Mouse (Mus musculus) embryonic facial prominence, embryonic 12.5 days (tissue): ENCODE measurements around the gene Strc. TPM values are rescaled to one million over a fixed set of nuclear protein-coding genes. Genes with fewer than 3 reads are reported as not detected.
"Not testable (repeated sequence)": the region's sequence is repeated elsewhere in the genome, so short reads cannot be mapped to it uniquely, and the experiment has no call there.

ENCODE experiments used
- ATAC-seq: fragments of 200-750 bp; cut with Nextera tagmentation; 2 replicates; pipeline ENCODE4 v1.8.0; 2017; ENCODE audit not compliant: insufficient number of reproducible peaks, insufficient read depth, low FRiP score, low TSS enrichment
- H3K27ac ChIP-seq: fragments of 300-500 bp; sonication (generic); 2 replicates; pipeline ENCODE4 v1.5.1; 2016; ENCODE audit warnings: mild to moderate bottlenecking
- H3K27me3 ChIP-seq: fragments of 300-500 bp; sonication (generic); 2 replicates; pipeline ENCODE4 v1.6.1; 2016; ENCODE audit warnings: mild to moderate bottlenecking, moderate library complexity
- H3K36me3 ChIP-seq: fragments of 300-500 bp; sonication (generic); 2 replicates; pipeline ENCODE4 v1.6.1; 2016; ENCODE audit warnings: mild to moderate bottlenecking
- H3K4me1 ChIP-seq: fragments of 300-500 bp; sonication (generic); 2 replicates; pipeline ENCODE4 v1.6.1; 2016
- H3K4me2 ChIP-seq: fragments of 300-500 bp; sonication (generic); replicated peaks from 2 replicates; pipeline ENCODE4 v1.6.1; 2016; ENCODE audit warnings: mild to moderate bottlenecking, moderate library complexity
- H3K4me3 ChIP-seq: fragments of 300-500 bp; sonication (generic); 2 replicates; pipeline ENCODE4 v1.5.1; 2016; ENCODE audit warnings: mild to moderate bottlenecking
- H3K9ac ChIP-seq: fragments of 300-500 bp; sonication (generic); 2 replicates; pipeline ENCODE4 v1.6.1; 2016; ENCODE audit warnings: mild to moderate bottlenecking, moderate library complexity
- H3K9me3 ChIP-seq: fragments of 300-500 bp; sonication (generic); 2 replicates; pipeline ENCODE4 v1.6.1; 2016; ENCODE audit warnings: mild to moderate bottlenecking, moderate library complexity
- WGBS: fragments of 180-500 bp; shearing (Covaris S2); methylation state at CpG from one replicate; pipeline ENCODE4 v1.1.7; 2016; 5-methylcytosine and 5-hydroxymethylcytosine counted together
- polyA plus RNA-seq: library from polyadenylated mRNA; unstranded; fragments of >200 nt; fragmentation: Nextera tagmentation; extraction: Ambion mirVana; gene quantifications from 2 replicates; pipeline ENCODE4 v1.2.1, GENCODE M21; 2016

Gene Strc
- polyA plus RNA-seq, result 0.03 TPM in 1 of 2 replicates, not detected in the other

DNA sequence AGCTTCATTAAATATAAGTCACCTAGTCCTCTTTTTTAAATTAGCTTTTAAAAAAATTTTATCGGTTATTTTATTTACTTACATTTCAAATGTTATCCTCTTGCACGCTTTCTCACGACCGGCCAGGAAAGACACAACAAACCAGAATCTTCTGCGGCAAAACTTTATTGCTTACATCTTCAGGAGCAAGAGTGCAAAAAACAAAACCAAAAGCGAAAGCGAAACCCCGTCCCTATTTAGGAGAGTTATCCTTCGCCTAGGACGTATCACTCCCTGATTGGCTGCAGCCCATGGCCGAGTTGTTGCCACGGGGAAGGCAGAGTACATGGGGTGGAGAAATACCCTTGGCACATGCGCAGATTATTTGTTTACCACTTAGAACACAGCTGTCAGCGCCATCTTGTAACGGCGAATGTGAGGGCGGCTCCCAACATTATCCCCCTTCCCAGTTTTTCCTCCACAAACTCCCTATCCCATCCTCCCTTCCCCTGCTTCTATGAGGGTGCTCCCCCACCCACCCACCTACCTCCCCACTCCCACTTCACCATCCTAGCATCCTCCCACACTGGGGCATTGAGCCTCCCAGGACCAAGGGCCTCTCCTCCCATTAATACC is at the start of gene Strc:
Gene Strc, minus strand, starts transcription at position 208 of the 615 bp plus-strand sequence.
- not testable (repeated sequence) for H3K4me1 ChIP-seq, H3K27me3 ChIP-seq, H3K4me2 ChIP-seq, ATAC-seq, H3K27ac ChIP-seq, H3K4me3 ChIP-seq, H3K36me3 ChIP-seq, H3K9ac ChIP-seq, H3K9me3 ChIP-seq
- WGBS, result 95% methylated on average over 16 of the region's 17 CpGs

DNA sequence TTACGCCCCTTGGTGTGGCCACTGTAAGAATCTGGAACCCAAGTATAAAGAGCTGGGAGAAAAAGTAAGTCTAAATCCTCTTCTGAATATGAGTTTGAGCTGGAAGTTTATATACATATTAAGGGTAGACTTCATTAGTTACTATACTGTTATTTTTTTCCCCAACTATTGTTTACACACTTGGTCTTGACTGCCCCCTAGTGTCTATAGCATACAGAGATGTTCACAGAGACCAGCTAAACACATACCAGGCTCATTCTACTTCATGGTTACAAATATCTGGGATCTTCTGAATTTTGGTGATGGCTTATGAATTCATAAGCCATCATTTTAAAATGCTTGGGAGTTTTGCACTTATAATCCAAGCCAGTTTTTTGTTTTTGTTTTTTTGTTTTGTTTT is 47.9 kb upstream of the Strc start:
- ATAC-seq, result no peak
- peaks cover 94% of the 10 kb centered on the region for H3K36me3 ChIP-seq
- WGBS, result 100% methylated on average over 1 of the region's 1 CpGs

DNA sequence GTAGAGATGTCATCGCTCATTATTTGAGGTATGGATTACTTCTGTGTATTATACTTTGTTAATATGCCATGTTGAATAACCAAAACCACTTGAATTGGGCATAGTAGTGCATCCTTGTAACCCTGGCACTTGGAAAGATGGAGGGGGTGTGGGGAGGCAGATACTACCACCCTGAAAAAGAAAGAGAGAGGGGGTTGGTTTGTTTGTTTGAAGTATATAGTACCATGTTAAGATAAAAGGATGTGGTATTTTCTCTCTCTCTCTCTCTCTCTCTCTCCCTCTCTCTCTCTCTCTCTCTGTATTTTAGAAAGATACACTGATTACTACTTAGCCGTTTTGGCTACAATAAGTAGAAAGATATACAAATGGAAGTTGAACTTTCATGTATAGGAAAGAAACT is 38.9 kb upstream of the Strc start:
- Histone ChIP-seq H3K27ac (no peak overlapping the region), H3K9me3 (no peaks in the 10 kb centered on the region), H3K9ac (no peak overlapping the region), H3K27me3 (no peaks in the 10 kb centered on the region), H3K4me2 (no peak overlapping the region), H3K4me3 (no peak overlapping the region), H3K36me3 (peaks cover 89% of the 10 kb centered on the region), H3K4me1 (no peaks in the 10 kb centered on the region)
- WGBS, result 90% methylated on average over 2 of the region's 2 CpGs
- ATAC-seq, result no peak

More for the DNA sequence above, 47.9 kb upstream of the Strc start:
- Histone ChIP-seq H3K27me3 (no peaks in the 10 kb centered on the region), H3K27ac (no peak overlapping the region), H3K4me1 (no peaks in the 10 kb centered on the region), H3K9me3 (no peaks in the 10 kb centered on the region), H3K4me3 (no peak overlapping the region), H3K4me2 (no peak overlapping the region), H3K9ac (no peak overlapping the region)

DNA sequence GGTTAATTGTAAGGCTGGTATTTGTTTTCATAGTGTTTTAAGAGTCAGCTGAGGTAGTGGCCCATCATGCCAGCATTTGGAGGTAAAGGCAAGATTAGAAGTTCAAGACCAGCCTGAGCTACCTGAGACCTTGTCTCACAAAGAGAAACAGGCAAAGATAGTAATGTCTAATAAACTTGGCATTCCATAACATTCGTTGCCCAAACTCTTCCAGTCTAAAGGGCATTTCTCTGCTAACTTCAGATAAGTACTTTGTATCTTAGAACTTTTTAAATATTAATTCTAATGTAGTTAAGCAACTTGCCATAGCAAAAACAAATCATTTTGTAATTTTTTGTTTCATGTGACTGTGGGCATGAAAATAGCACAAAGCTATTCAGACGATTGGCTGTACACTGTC is 36.2 kb upstream of the Strc start:
- no peak for ATAC-seq
- H3K9me3 ChIP-seq, result no peaks in the 10 kb centered on the region
- H3K27me3 ChIP-seq, result no peaks in the 10 kb centered on the region
- no peak overlapping the region for H3K4me2 ChIP-seq
- no peak overlapping the region for H3K27ac ChIP-seq
- 93% methylated on average over 2 of the region's 2 CpGs for WGBS
- no peak overlapping the region for H3K9ac ChIP-seq
- H3K4me3 ChIP-seq, result no peak overlapping the region
- no peaks in the 10 kb centered on the region for H3K4me1 ChIP-seq
- peaks cover 75% of the 10 kb centered on the region for H3K36me3 ChIP-seq

DNA sequence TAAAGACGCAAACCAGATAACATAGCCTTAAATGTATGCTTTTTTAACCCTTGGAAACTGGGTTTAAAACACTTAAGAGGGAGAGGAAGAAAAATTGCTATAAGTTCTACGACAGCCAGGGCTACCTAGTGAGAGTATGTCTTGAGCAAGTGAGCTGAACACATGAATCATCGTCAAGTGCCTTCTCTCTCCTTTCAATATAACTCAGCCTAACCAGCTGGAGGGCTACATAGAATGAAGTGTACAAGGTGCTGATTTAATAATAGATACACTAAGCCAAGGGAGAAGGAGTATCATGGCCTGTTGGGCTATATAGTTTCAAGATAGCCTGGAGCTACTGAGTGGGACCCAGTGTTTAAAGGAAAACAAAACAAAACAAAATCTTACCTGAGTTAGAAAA is 31.5 kb upstream of the Strc start:
- Histone ChIP-seq H3K27me3 (no peaks in the 10 kb centered on the region), H3K36me3 (peaks cover 48% of the 10 kb centered on the region), H3K4me1 (peaks cover 20% of the 10 kb centered on the region), H3K4me2 (no peak overlapping the region), H3K9ac (no peak overlapping the region), H3K4me3 (no peak overlapping the region), H3K27ac (no peak overlapping the region), H3K9me3 (no peaks in the 10 kb centered on the region)
- ATAC-seq, result no peak
- WGBS, result 86% methylated on average over 3 of the region's 3 CpGs

DNA sequence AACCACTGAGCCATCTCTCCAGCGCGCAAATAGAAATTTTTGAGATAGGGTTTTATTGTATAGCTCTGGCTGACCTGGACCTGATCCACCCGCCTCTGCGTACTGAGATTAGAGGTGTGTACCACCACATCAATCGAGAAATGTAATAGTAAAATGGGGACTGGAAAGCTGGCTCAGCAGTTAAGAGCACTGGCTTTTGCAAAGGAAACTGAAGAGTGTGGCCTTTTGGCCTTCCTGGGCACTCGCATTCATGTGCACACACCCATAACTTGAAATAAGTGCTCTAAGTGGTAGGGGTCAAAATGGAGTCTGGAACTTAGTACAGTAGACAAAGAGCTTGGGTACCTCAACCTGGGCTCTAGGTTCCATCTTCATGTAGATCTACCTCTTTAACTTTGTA is 29.4 kb upstream of the Strc start:
- WGBS, result 89% methylated on average over 6 of the region's 6 CpGs
- H3K36me3 ChIP-seq, result peaks cover 29% of the 10 kb centered on the region
- H3K9ac ChIP-seq, result no peak overlapping the region
- no peak overlapping the region for H3K27ac ChIP-seq
- peak overlapping the region; percentile 75; the same call in 1 of the 2 replicates for H3K4me2 ChIP-seq
- H3K4me3 ChIP-seq, result no peak overlapping the region
- H3K27me3 ChIP-seq, result no peaks in the 10 kb centered on the region
- peaks cover 20% of the 10 kb centered on the region for H3K4me1 ChIP-seq
- no peak for ATAC-seq
- H3K9me3 ChIP-seq, result no peaks in the 10 kb centered on the region

DNA sequence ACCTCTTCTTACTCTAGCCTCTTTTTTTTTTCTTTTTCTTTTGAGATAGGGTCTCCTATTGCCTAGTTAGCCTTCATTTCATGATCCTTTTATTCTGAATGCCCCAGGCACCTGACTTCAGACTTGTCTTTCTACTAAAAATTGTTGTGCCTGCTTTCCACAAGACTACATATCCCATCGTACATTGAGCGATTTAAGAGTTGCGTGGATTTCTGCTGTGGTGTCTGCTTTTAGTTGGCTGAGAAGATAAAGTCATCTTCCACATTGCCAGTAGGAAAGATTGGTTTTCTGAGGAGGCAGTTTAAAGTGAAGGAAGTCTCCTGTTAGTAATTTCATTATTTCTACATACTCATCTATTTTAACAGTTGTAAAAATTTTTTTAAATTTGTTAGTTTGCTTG is 28.6 kb upstream of the Strc start:
- Histone ChIP-seq H3K9ac (peak overlapping the region; percentile 99), H3K27me3 (no peaks in the 10 kb centered on the region), H3K4me1 (peaks cover 20% of the 10 kb centered on the region), H3K36me3 (peaks cover 23% of the 10 kb centered on the region), H3K9me3 (no peaks in the 10 kb centered on the region), H3K4me2 (peak overlapping the region; percentile 75), H3K27ac (no peak overlapping the region), H3K4me3 (peak overlapping the region; percentile 97)
- WGBS, result 83% methylated on average over 3 of the region's 3 CpGs
- ATAC-seq, result no peak

DNA sequence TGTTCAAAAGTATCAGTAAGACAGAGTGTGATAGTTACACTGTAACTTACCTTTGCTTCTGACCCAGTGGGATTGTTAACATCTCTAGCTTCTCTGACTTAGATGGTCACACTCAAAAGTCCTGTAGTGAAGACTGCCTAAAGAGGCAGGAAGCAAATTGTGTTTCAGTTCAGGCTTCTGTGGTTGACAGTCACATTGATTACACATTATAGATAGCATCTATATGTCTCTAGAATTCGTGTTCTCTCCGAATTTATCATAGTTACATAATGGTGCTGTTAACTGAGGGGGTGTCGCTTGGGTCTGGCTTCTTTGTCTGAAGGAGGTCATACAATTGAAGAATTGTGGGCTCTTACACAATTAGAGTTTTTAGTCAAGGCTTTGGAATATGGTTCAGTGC is 28.1 kb upstream of the Strc start:
- H3K27me3 ChIP-seq, result no peaks in the 10 kb centered on the region
- no peak overlapping the region for H3K27ac ChIP-seq
- peak overlapping the region; percentile 75 for H3K4me2 ChIP-seq
- H3K4me3 ChIP-seq, result peak overlapping the region; percentile 97
- H3K4me1 ChIP-seq, result peaks cover 20% of the 10 kb centered on the region
- no peak for ATAC-seq
- H3K9ac ChIP-seq, result peak overlapping the region; percentile 99
- H3K36me3 ChIP-seq, result peaks cover 22% of the 10 kb centered on the region
- whole genome bisulfite sequencing, result 66% methylated on average over 3 of the region's 3 CpGs
- H3K9me3 ChIP-seq, result no peaks in the 10 kb centered on the region

DNA sequence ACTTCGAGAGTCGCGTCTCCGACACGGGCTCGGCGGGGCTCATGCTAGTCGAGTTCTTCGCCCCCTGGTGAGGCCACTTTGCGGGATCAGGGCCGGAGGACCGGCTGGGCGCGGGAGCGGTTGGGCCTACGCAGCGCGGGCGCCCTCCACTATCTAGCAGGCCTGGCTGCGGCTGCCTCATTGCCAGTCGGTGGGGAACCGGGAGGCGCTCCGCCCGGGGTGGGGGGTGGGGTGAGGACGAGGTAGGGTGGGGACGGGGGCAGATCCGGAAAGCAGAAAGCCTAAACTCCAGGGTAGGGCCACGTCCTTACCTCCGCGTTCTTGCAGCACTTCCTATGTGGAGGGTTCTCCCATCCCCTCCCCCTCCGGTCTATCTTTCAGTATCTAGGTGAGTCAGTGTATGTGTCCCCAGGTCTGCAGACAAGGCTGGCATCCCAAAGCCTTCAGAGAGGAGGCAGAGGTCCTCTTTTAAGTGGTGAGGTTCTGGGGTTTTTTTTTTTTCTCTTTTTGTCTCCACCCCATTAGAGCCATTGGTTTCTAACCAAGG is 27.2 kb upstream of the Strc start:
- Histone ChIP-seq H3K4me3 (peak overlapping the region; percentile 97), H3K27me3 (no peaks in the 10 kb centered on the region), H3K9ac (peak overlapping the region; percentile 99), H3K27ac (peak overlapping the region; percentile 98), H3K4me1 (peaks cover 20% of the 10 kb centered on the region), H3K36me3 (peaks cover 22% of the 10 kb centered on the region), H3K4me2 (peak overlapping the region; percentile 75), H3K9me3 (no peaks in the 10 kb centered on the region)
- ATAC-seq, result peak; percentile 53
- under 1% methylated on average over 32 of the region's 32 CpGs for WGBS

DNA sequence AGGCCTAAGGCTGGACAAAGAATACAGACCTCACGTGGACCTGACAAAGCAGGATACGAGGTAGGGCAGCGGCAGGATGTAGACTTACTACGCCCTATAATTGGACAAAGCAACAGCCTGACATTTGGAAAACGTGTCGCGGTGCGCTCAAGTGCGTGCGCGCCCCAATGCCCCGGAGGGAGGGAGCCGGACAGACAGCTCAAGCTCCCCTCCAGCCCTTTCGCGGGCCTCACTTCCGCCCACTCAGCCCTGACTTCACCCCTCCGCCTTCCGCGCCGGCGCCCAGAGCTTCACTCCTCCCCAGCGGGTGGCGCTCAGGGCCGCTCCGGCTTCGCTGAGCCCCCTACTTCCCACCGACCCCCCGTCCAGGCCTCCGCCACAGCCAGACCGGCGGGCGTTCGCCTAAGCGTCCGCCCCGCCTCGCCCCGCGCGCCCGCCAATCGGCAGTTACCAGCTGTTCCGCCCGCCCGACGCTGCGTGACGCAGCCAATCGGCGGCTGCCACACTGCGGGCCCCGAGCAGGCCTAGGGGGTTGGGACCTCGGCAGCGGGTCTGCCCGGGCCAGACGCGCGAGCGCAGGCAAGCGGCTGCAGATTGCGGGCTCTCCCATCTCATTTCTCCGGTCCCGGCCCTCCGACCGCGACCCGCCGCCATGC is 26.5 kb upstream of the Strc start, which contains the start of the genes Pdia3 and Catsper2:
Gene Pdia3, plus strand, starts transcription at position 389 of the 656 bp plus-strand sequence.
Gene Catsper2, minus strand, starts transcription at position 406 of the 656 bp plus-strand sequence.
- peak; percentile 100 for ATAC-seq
- Histone ChIP-seq H3K36me3 (peaks cover 18% of the 10 kb centered on the region), H3K9me3 (no peaks in the 10 kb centered on the region), H3K4me1 (peaks cover 20% of the 10 kb centered on the region), H3K4me3 (peak within 1 kb of the TSS; percentile 97), H3K27me3 (no peaks in the 10 kb centered on the region), H3K27ac (peak within 1 kb of the TSS; percentile 98), H3K4me2 (peak within 1 kb of the TSS; percentile 75), H3K9ac (peak within 1 kb of the TSS; percentile 99)
- under 1% methylated on average over 64 of the region's 68 CpGs for WGBS

DNA sequence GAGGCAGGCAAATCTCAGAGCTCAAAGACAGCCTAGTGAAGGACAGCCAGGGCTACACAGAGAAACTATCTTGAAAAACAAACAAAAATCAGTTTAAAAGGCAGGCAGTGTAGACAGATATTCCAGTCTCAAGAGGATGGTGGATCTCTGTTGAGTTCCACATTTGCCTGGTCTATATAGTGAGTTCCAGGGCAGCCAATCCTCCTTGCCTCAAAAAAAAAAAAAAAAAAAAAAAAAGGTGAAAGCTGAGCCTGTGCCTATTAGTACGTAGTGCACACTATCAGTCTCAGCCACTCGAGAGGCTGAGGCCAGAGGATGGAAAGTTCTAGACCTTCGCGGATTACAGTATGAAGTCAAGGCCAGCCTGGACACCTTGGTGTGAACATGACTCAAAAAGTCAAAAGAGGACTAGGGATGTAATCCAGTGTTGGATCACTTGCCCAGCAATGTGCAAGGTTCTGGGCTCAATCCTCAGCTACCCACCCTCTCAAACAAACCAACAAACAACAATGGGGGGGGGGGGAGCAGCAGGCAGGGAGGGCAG is 25.9 kb upstream of the Strc start:
- peaks cover 20% of the 10 kb centered on the region for H3K4me1 ChIP-seq
- ATAC-seq, result no peak
- no peaks in the 10 kb centered on the region for H3K9me3 ChIP-seq
- peaks cover 12% of the 10 kb centered on the region for H3K36me3 ChIP-seq
- no peaks in the 10 kb centered on the region for H3K27me3 ChIP-seq
- peak overlapping the region; percentile 98 for H3K27ac ChIP-seq
- peak overlapping the region; percentile 97 for H3K4me3 ChIP-seq
- peak overlapping the region; percentile 75 for H3K4me2 ChIP-seq
- H3K9ac ChIP-seq, result peak overlapping the region; percentile 99
- 13% methylated on average over 4 of the region's 4 CpGs for WGBS

DNA sequence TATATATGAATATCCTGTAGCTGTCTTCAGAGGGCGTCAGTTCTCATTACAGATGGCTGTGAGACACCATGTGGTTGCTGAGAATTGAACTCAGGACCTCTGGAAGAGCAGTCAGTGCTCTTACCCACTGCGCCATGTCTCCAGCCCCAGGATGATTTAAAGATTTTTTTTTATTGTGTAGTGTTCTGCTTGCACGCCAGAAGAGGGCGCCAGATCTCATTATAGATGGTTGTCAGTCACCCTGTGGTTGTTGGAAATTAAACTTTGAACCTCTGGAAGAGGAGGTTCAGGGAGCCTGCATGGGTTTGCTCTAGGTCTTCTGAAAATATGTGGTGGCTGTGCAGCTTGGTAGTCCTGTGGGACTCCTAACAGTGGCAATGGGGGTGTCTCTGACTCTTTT is 21.2 kb upstream of the Strc start:
- H3K9me3 ChIP-seq, result no peaks in the 10 kb centered on the region
- no peaks in the 10 kb centered on the region for H3K36me3 ChIP-seq
- H3K9ac ChIP-seq, result no peak overlapping the region
- no peak overlapping the region for H3K27ac ChIP-seq
- no peak overlapping the region for H3K4me3 ChIP-seq
- H3K4me1 ChIP-seq, result no peaks in the 10 kb centered on the region
- no peak for ATAC-seq
- H3K4me2 ChIP-seq, result no peak overlapping the region
- WGBS, result 29% methylated on average over 4 of the region's 4 CpGs
- no peaks in the 10 kb centered on the region for H3K27me3 ChIP-seq
